Mouse (Mus musculus) embryonic facial prominence, embryonic 12.5 days (tissue): ENCODE data around the gene Gatad2a. TPM values are rescaled to one million over a fixed set of nuclear protein-coding genes. Genes with fewer than 3 reads are reported as not detected.

Experiments
- ATAC-seq: fragments of 200-750 bp; cut with Nextera tagmentation; 2 replicates; pipeline ENCODE4 v1.8.0; 2017; ENCODE audit not compliant: insufficient number of reproducible peaks, insufficient read depth, low FRiP score, low TSS enrichment
- H3K27ac ChIP-seq: fragments of 300-500 bp; sonication (generic); 2 replicates; pipeline ENCODE4 v1.5.1; 2016; ENCODE audit warnings: mild to moderate bottlenecking
- H3K27me3 ChIP-seq: fragments of 300-500 bp; sonication (generic); 2 replicates; pipeline ENCODE4 v1.6.1; 2016; ENCODE audit warnings: mild to moderate bottlenecking, moderate library complexity
- H3K36me3 ChIP-seq: fragments of 300-500 bp; sonication (generic); 2 replicates; pipeline ENCODE4 v1.6.1; 2016; ENCODE audit warnings: mild to moderate bottlenecking
- H3K4me1 ChIP-seq: fragments of 300-500 bp; sonication (generic); 2 replicates; pipeline ENCODE4 v1.6.1; 2016
- H3K4me2 ChIP-seq: fragments of 300-500 bp; sonication (generic); replicated peaks from 2 replicates; pipeline ENCODE4 v1.6.1; 2016; ENCODE audit warnings: mild to moderate bottlenecking, moderate library complexity
- H3K4me3 ChIP-seq: fragments of 300-500 bp; sonication (generic); 2 replicates; pipeline ENCODE4 v1.5.1; 2016; ENCODE audit warnings: mild to moderate bottlenecking
- H3K9ac ChIP-seq: fragments of 300-500 bp; sonication (generic); 2 replicates; pipeline ENCODE4 v1.6.1; 2016; ENCODE audit warnings: mild to moderate bottlenecking, moderate library complexity
- H3K9me3 ChIP-seq: fragments of 300-500 bp; sonication (generic); 2 replicates; pipeline ENCODE4 v1.6.1; 2016; ENCODE audit warnings: mild to moderate bottlenecking, moderate library complexity
- whole genome bisulfite sequencing: fragments of 180-500 bp; shearing (Covaris S2); methylation state at CpG from one replicate; pipeline ENCODE4 v1.1.7; 2016; 5-methylcytosine and 5-hydroxymethylcytosine counted together
- polyA plus RNA-seq: library from polyadenylated mRNA; unstranded; fragments of >200 nt; fragmentation: Nextera tagmentation; extraction: Ambion mirVana; gene quantifications from 2 replicates; pipeline ENCODE4 v1.2.1, GENCODE M21; 2016

Gene Gatad2a
- polyA plus RNA-seq, 1 experiment from 2014 or later = 49.8 TPM

DNA sequence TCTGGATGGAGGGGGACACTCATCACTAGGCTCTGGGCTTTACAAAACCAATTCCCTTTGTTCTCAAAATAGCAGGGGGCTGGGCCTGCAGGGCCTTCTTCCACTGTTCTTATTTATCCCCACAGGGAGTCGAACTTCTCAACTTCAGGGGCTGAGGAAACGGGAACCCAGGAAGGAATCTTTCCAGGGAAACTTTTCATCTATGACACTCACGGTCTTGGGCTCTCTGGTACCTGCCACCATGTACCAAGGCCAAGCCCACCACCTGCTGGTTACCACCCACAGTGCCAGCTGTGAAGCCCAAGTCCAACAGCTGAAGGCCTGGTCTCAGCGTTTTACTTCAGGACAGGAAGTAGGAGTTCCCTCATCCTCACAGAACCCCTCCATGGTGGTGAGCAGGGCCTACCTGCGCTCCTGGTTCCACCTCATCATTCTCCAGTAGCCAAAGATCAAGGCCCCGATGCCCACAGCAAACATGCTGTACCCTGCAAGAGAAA is 101.3 kb downstream of the Gatad2a start:
- no peak overlapping the region for H3K4me3 ChIP-seq
- no peak overlapping the region for H3K9ac ChIP-seq
- no peaks in the 10 kb centered on the region for H3K9me3 ChIP-seq
- H3K4me2 ChIP-seq = no peak overlapping the region
- H3K36me3 ChIP-seq = peaks cover 41% of the 10 kb centered on the region
- no peak overlapping the region for H3K27ac ChIP-seq
- WGBS = 62% methylated on average over 6 of the region's 6 CpGs
- H3K4me1 ChIP-seq = no peaks in the 10 kb centered on the region; the same call in none of the 2 replicates
- no peak for ATAC-seq
- H3K27me3 ChIP-seq = peaks cover 20% of the 10 kb centered on the region

DNA sequence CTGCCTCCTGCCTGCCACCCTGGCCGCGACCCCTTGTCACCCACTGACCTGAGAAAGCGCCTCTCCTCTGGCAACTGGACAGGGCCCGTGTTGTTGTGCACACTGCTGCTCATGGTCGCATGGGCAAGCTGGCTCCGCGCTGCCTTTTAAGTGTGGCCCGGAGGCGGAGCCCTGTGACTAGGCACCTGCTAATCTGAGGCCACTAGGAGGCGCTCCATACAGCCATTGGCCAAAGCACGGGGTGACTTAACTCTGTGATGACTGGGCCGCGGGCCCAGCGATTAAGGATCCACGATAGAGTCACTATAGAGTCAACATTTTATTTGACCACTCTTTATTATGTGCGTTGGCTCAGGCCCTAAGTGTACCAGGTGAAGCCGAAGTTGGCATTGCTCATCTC is 102.3 kb downstream of the Gatad2a start:
- no peak overlapping the region for H3K27ac ChIP-seq
- peaks cover 7% of the 10 kb centered on the region for H3K4me1 ChIP-seq
- no peak overlapping the region for H3K4me3 ChIP-seq
- H3K36me3 ChIP-seq = peaks cover 36% of the 10 kb centered on the region
- no peak for ATAC-seq
- H3K9me3 ChIP-seq = no peaks in the 10 kb centered on the region
- 32% methylated on average over 17 of the region's 17 CpGs for WGBS
- no peak overlapping the region for H3K4me2 ChIP-seq
- peaks cover 30% of the 10 kb centered on the region for H3K27me3 ChIP-seq
- H3K9ac ChIP-seq = no peak overlapping the region

DNA sequence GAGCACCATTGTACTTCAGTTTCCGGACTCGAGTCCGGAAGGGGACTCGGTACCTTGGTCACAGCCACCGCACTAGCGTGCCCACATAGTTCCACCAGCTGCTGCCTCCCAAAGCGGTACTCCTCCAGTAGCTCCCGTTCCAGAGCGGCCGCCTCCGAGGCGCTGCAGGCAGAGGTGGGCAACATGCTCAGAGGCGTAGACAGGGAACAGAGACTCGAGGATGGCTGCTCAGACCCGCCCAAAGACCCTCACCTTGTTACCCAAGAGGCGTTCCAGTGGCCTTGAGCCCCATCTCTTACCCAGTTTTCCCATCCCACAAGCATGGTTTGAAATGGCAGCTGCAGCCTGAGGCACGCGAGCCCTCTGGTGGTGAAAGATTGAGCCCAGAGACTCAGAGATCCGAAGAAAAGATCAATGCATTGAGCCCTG is 105.4 kb downstream of the Gatad2a start:
- Histone ChIP-seq H3K36me3 (peaks cover 24% of the 10 kb centered on the region), H3K27me3 (peaks cover 60% of the 10 kb centered on the region), H3K4me3 (no peak overlapping the region), H3K9me3 (no peaks in the 10 kb centered on the region), H3K27ac (no peak overlapping the region), H3K9ac (peak overlapping the region; percentile 21; the same call in 1 of the 2 replicates), H3K4me2 (no peak overlapping the region), H3K4me1 (peaks cover 28% of the 10 kb centered on the region)
- no peak for ATAC-seq
- 38% methylated on average over 19 of the region's 19 CpGs for WGBS

DNA sequence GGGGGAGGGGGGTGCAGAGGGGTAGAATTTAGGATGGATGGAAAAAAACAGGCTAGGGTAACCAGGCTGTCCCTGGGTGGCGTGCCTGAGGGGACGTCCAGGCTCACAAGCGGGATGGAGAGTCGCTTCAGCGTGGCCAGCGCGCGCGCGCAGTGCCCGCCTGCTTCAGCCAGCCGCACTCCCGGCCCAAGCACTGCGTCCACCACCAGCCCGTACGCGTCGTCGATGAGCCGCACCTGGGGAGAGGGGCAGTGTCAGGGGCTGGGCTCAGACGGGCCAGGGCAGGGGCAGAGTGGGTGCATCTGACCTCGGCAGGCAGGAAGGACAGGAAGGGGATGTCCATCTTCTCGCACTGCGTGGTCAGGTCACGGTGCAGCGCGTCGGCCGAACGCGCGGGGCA is 107.3 kb downstream of the Gatad2a start:
- no peak for ATAC-seq
- Histone ChIP-seq H3K9ac (peak overlapping the region; percentile 7), H3K36me3 (peaks cover 12% of the 10 kb centered on the region), H3K4me3 (peak overlapping the region; percentile 23), H3K27ac (no peak overlapping the region), H3K4me1 (peaks cover 30% of the 10 kb centered on the region), H3K4me2 (peak overlapping the region; percentile 32), H3K27me3 (peaks cover 80% of the 10 kb centered on the region), H3K9me3 (no peaks in the 10 kb centered on the region)
- 3% methylated on average over 32 of the region's 32 CpGs for WGBS

DNA sequence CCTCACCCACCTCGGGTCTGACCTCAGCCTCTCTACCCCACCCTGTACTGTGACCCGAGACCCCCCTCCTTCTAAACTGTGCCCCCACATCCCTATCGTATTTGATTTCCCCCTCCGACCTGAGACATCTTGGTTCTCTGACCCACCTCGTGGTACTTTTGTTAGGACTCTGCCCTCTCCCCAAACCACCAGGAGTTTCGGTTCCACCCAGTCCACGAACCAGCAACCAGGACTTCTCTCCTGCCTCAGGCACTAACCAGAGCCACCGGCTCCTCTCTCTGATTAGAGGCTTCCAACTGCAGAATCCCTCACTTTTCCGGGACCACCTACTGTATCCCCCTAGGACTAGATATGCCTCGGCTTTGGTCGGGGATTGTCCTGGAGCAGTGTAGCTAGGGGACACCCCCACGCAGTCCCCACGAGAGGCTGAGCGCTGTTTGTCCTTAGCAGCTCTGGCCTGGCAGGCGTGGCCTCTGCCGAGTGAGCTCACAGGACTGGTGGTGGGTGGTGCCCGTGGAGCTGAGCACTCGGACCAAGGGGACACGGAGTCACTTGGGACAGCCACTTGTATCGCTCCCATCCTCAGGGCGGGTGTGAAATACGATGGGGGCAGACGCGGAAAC is 107.8 kb downstream of the Gatad2a start:
- peaks cover 85% of the 10 kb centered on the region for H3K27me3 ChIP-seq
- H3K27ac ChIP-seq = no peak overlapping the region
- WGBS = 4% methylated on average over 24 of the region's 24 CpGs
- H3K4me2 ChIP-seq = peak overlapping the region; percentile 43
- no peak for ATAC-seq
- peak overlapping the region; percentile 23 for H3K4me3 ChIP-seq
- H3K9ac ChIP-seq = peak overlapping the region; percentile 7; the same call in 1 of the 2 replicates
- no peaks in the 10 kb centered on the region for H3K9me3 ChIP-seq
- H3K4me1 ChIP-seq = peaks cover 30% of the 10 kb centered on the region
- peaks cover 7% of the 10 kb centered on the region; the same call in 1 of the 2 replicates for H3K36me3 ChIP-seq

DNA sequence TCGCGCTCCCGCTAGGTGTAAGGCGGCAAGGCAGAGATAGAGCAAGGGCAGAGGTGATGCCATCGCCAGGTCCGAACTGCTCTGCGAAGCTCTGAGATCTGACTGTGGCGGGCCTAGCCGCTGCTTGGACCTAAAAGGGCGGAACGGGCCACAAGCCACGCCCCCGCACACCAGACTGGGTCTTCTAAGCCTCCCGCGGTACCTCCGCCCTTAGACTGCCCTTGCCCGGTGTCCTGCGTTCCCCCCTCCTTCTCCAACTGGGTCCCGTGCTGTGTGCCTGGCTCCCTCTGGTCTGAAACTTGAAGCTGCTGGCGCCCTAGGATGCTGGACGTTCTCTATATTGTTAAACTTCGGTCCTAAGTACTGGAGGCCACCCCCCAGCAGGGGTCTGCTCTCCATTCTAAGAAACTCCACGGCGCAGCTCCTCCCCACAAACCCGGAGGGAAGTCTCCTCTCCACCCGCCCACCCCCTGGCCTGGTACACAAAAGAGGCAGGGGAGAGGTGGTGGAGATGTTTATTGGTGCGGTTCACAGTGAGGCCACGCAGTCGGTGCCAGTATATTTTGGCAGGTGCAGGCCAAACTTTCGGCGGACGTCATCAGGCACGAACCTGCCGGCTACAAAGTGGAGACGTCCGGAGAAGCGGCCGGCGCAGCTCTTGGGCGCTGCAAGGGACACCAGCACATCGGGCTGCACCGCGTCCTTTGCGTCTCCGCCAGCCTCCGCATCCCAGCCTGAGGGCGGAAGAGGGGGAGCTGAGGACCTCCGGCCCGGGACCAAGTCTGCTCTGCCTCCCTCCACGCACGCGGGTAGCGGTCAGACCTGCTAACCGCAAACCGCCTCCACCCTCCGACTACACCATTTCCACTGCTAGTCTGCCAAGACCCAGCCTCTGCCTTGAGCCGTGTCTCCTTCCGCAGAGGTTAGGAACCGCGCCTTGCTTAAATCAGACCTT is 108.6 kb downstream of the Gatad2a start, which contains the start of gene Cilp2:
Gene Cilp2, minus strand, starts transcription at position 399 of the 955 bp plus-strand sequence.
- WGBS = under 1% methylated on average over 60 of the region's 60 CpGs
- Histone ChIP-seq H3K9me3 (no peaks in the 10 kb centered on the region), H3K4me2 (peak within 1 kb of the TSS; percentile 43), H3K36me3 (no peaks in the 10 kb centered on the region), H3K4me1 (peaks cover 30% of the 10 kb centered on the region), H3K27ac (no peak within 1 kb of the TSS), H3K27me3 (peaks cover 93% of the 10 kb centered on the region), H3K9ac (peak within 1 kb of the TSS; percentile 16; the same call in 1 of the 2 replicates), H3K4me3 (peak within 1 kb of the TSS; percentile 23)
- no peak for ATAC-seq

DNA sequence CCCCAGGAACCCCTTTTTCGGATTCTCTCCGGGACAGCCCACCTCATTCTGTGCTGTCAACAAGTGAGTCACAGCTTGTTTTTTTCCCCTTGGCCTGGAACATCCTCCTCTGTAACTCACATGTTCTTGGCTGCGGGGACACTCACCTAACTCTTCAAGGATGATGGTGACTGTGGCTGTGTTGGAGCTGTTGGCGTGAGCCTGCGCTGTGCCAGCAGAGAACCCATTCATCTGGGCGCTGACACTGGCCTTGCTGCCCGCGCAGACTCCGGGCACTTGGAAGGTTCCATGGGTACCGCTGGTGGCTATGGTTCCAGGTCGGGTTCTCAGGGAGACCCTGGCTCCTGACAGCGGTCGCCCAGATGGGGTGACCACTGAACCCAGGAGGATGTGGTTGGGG is 112.0 kb downstream of the Gatad2a start:
- WGBS = 55% methylated on average over 13 of the region's 13 CpGs
- no peak overlapping the region for H3K27ac ChIP-seq
- no peak overlapping the region for H3K9ac ChIP-seq
- peaks cover 100% of the 10 kb centered on the region for H3K27me3 ChIP-seq
- no peak for ATAC-seq
- H3K4me3 ChIP-seq = no peak overlapping the region
- H3K9me3 ChIP-seq = no peaks in the 10 kb centered on the region
- H3K4me2 ChIP-seq = no peak overlapping the region
- H3K36me3 ChIP-seq = no peaks in the 10 kb centered on the region
- H3K4me1 ChIP-seq = peaks cover 38% of the 10 kb centered on the region

DNA sequence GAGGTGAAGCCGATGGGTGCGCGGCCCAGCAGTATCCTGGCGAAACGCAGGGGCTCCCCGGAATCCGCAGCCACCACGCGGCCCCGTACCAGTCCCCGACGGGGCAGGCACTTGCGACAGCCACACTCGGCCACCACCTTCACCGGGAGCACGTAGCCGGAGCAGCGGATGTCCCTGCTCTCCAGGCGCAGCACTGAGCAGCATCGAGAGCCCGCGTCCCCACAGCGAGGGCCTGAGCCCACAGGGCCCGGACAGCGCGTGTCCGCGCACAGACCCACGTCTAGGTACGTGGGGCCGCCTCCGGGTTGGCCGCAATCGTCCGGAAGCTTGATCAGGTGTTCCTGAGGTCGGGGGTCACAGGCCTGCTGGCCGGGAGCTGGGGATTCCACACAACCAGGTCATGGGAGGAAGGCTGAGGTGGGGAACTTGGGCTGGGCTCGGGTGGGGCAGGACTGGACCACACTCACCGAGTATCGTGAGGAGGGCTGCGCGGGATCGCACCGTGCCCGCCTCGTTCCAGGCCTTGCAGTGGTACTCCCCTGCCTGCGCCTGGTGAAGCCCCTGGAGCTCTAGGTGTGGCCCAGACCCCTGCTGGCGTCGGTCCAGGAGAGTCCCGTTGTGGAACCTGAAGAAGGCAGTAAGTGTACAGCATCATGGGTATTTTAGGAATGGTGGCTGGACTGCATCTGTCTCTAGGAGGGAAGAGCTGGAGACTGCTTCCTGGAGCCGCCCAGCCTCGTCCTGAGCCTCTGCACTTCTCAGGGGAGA is 113.2 kb downstream of the Gatad2a start:
- peak overlapping the region; percentile 39; the same call in 1 of the 2 replicates for H3K4me3 ChIP-seq
- H3K4me2 ChIP-seq = peak overlapping the region; percentile 45
- H3K27me3 ChIP-seq = peaks cover 99% of the 10 kb centered on the region
- ATAC-seq = no peak
- H3K36me3 ChIP-seq = no peaks in the 10 kb centered on the region
- no peak overlapping the region for H3K9ac ChIP-seq
- WGBS = 12% methylated on average over 52 of the region's 52 CpGs
- H3K27ac ChIP-seq = no peak overlapping the region
- peaks cover 29% of the 10 kb centered on the region for H3K4me1 ChIP-seq
- H3K9me3 ChIP-seq = no peaks in the 10 kb centered on the region

DNA sequence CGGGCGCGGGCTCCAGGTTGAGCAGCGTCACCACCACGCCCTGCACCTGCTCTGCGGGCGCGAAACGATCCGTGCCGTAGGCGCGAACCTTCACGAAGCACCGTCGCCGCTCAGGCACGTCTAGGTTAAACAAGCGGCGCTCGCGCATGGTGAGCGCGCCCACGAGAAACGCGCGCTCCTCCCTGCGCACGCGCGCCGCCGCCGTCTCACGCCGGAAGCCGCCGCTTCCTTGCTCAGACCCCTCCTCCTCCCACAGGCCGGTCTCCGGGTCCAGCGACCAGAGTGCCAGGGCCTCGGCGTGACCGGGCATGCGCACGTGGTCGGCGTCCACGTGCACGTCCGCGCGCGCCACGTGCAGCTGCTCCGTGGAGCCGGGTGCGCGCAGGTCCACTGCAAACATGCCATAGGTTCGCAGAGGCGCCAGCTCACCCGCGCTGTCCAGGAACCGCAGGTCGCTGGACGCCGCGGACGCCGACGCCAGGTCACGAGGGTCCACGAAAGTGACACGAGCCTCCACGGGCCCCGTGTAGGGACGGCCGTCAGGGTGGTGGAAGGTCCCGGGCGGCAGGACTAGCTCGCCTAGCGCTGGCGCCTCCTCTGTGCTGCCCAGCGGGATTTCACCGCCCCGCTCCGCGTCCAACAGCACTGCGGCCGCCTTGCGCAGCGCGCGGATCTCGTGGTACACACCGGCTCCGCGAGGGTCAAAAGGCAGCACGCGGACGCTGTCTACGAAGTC is 114.0 kb downstream of the Gatad2a start:
- peak overlapping the region; percentile 39 for H3K4me3 ChIP-seq
- H3K27me3 ChIP-seq = peaks cover 97% of the 10 kb centered on the region
- ATAC-seq = no peak
- peaks cover 20% of the 10 kb centered on the region for H3K4me1 ChIP-seq
- H3K4me2 ChIP-seq = peak overlapping the region; percentile 45
- 8% methylated on average over 103 of the region's 103 CpGs for WGBS
- no peak overlapping the region for H3K27ac ChIP-seq
- no peaks in the 10 kb centered on the region for H3K9me3 ChIP-seq
- no peak overlapping the region for H3K9ac ChIP-seq
- H3K36me3 ChIP-seq = no peaks in the 10 kb centered on the region

DNA sequence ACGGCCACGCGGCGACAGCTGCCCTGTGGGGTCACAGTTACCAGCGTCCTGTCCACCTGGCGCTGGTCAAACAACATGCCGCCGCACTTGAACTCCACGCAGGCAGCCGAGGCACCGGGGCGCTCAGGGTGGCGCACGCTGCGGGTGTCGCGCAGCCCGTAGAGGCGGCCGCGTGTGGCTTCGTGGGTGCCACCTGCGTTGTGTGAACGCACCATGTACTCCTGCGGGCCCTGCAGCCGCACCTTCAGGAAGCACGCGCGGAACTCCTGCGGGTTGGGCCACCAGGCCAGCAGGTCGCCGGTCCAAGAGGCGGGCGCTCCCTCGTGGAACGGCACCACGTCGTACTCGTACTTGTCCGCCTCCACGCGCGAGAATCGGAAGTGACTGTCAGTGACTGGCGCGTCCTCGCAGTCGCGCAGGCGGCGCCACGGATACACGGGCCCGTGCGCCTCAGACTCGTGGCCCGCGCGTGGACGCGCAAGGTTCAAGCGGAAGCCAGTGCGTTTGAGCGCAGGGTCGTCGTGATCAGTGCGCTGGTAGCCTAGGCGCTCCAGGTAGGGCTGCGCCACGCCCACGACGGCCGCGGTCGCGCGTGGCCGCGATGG is 114.8 kb downstream of the Gatad2a start:
- no peaks in the 10 kb centered on the region for H3K9me3 ChIP-seq
- H3K4me2 ChIP-seq = peak overlapping the region; percentile 45
- 19% methylated on average over 79 of the region's 79 CpGs for WGBS
- ATAC-seq = no peak
- H3K27ac ChIP-seq = no peak overlapping the region
- H3K36me3 ChIP-seq = no peaks in the 10 kb centered on the region
- peaks cover 97% of the 10 kb centered on the region for H3K27me3 ChIP-seq
- H3K4me1 ChIP-seq = peaks cover 15% of the 10 kb centered on the region; the same call in 1 of the 2 replicates
- H3K9ac ChIP-seq = no peak overlapping the region
- H3K4me3 ChIP-seq = peak overlapping the region; percentile 39
